ENCODE assay signal across 13 mouse cellular contexts in the genomic region with DNA sequence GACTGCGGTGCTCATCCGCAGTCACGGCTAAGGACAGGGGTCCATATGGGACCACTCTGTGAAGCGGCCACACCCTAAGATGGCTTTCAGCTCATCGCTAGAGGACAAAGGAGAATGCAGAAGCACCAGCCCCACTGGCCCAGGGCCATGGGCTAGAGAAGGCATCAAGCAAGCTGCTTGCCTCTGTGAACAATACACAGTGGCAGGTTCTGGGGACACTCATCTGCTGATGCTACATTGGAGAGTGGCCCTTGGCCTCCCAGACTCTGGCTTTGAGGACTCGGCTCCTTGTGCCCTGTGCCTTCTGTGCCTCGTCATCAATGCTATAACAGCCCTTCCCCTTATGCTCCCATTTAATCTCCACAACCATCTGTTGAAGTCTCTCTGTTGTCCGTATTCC.
"Had no signal": no experiment of that assay in that cellular context is flagged by ENCODE, and none has a peak within 500 bp of the region (broad histone marks: within the 10 kb centered on the region; RNA-seq: fewer than 3 reads in every experiment).

No protein-coding gene starts in this region.

- H3K4me1 ChIP-seq: midbrain, embryonic 13.5 days; neural tube, embryonic 15.5 days had no signal

- H3K27ac ChIP-seq: liver, embryonic 15.5 days; midbrain, embryonic 13.5 days; neural tube, embryonic 15.5 days had no signal

- H3K27me3 ChIP-seq: liver, embryonic 15.5 days; midbrain, embryonic 13.5 days; neural tube, embryonic 15.5 days had no signal

- ATAC-seq: intestine, postnatal 0 days; lung, postnatal 0 days; midbrain, embryonic 13.5 days had no signal

- H3K4me3 ChIP-seq: liver, embryonic 15.5 days; midbrain, embryonic 13.5 days; myocyte; neural tube, embryonic 15.5 days had no signal

- DNase-seq: kidney, adult 8-10 months; kidney, postnatal 25 days; left cerebral cortex, postnatal 4 days; lung, adult 2 months; right cerebral cortex, postnatal 25 days; thymus, postnatal 36 days had no signal

- H3K9ac ChIP-seq: liver, embryonic 15.5 days; midbrain, embryonic 13.5 days; neural tube, embryonic 15.5 days had no signal

- H3K4me2 ChIP-seq: liver, embryonic 11.5 days; liver, embryonic 15.5 days; midbrain, embryonic 13.5 days; neural tube, embryonic 15.5 days had no signal

- H3K9me3 ChIP-seq: liver, embryonic 15.5 days; neural tube, embryonic 15.5 days had no signal

- H3K36me3 ChIP-seq: liver, embryonic 15.5 days; midbrain, embryonic 13.5 days; neural tube, embryonic 15.5 days had no signal
